Mouse (Mus musculus): Measurements from ENCODE around the gene Kbtbd4. TPM values are rescaled to one million over a fixed set of nuclear protein-coding genes. Genes with fewer than 3 reads are reported as not detected.
"Not testable (repeated sequence)": the region's sequence is repeated elsewhere in the genome, so short reads cannot be mapped to it uniquely, and the experiment has no call there.

Gene Kbtbd4
- total RNA-seq (2021), result 10 to 100 TPM; 32.5 to 43.0 TPM

DNA sequence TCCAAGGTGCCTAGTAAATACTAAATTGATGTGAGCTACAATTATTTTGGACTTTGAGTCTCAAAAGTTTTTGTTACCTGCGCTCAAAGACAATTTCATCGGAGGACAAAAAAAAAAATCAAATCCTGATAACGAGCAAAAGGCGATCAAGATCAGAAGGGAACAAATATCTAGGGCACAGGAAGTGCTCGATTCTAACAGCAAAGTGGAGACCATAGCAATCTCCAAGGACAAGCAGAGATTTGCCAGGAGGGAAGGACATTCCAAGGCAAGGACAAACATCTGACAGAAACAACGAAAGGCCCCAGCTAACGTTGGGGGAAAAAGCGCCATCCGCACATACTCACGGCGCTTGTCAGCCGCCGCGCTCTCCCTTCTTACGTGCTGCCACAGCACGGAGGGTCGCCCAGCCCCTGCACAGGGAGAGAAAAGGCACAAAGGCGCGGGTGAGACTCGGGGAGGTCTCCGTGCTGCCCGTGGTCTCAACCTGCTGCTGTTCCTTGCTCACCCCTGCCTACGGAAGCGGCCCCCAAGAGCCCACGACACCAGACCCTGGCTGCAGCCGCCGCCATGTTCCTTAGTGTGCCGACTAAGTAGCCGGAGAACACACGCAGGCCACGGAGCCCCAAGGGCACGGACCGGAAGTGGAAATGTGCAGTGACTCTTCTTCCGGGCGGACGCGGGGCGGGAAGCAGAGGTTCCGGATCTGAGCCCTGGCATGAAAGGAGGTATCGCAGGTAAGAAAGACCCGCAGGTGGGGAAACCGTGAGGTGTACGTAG, at the start of gene Kbtbd4, which contains the start of gene Ndufs3:
Gene Kbtbd4 (plus strand): TSS at position 665 of the 780 bp plus-strand sequence.
Gene Ndufs3 (minus strand): TSS at position 752 of the 780 bp plus-strand sequence.
- DNase-seq (ENCODE audit: extremely low spot score in 1 of 2, low spot score in 1 of 2), result peak; percentile 79

DNA sequence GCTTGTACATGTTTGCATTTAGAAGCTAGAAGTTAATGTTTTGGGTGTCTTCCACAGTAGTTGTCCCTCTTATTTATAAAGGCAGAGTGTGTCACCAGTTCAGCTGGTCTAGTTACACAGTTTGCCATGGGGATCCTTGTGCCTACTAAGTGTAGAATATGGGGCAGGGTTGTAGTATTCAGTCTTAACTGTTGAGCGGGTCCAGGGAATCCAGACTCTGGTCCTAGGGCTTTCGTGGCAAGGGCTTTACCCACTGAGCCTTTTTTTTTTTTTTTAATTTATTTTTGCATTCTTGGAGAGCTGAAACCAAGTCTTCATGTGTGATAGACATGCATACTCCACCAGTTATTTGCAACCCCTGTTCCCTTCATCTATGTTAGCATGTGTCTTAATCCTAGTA, 43.1 kb upstream of the Kbtbd4 start:
- DNase-seq (ENCODE audit: extremely low spot score in 1 of 2, low spot score in 1 of 2), result no peak

DNA sequence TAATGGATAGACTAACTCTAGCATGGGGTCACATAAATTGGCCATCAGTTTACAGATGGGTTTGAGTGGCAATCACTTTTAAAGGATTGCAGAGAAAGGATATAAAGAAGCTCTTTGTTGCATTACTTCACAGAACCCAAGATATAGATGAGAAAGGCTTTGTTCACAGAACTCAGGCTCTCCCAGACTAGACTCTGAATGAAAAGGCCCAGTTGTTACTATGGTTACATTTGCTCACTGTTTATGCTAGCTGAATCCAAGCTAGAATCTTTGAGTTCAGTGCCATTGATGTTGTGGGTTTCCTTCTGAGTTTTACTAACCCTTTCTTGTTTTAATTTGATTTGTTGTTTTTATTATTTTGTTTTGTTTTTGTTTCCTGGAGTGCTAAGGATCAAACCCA, 40.4 kb upstream of the Kbtbd4 start:
- DNase-seq (ENCODE audit: extremely low spot score in 1 of 2, low spot score in 1 of 2), result no peak

DNA sequence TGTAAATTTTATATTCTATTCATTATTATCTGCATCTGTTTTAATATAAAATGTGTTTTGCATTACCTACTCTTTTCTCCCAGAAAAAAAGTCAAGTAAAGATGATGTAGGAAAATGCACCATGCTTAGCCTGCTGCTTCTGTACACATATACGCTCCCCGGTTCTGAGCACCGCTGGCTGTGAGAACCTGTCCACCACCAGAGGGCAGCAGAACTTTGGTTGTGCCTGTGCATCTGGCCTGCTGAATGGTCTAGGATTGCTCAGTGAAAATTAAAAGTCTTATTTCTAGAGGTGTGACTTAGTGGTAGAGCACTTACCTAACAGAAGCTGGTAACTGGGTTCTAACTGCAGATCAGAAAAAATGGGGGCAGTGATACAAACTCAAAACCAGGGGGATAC, 38.0 kb upstream of the Kbtbd4 start:
- DNase-seq (ENCODE audit: extremely low spot score in 1 of 2, low spot score in 1 of 2), result peak; percentile 79 to 95

DNA sequence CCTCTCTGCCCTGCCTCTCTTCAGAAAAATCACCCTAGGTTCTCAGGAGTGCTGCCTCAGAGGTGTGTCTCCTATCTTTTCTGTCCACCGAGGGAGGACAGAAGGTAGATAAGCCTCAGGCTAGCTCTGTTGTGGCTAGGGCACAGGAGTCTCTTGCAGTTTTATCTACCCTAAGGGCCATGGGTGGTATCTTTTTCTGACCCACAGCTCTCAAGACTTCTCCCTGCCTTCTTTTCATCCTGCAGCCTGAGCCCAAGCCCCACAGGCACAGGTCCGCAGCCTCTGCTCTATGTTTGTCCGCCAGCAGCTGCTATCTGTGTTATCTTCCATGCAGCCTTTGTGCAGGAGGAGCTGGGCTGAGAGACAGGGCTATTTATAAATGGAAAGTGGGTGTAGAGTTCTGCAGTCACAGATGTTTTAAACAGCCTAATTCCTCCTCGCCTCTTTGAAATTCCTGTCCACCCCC, 34.4 kb upstream of the Kbtbd4 start:
- no peak for DNase-seq (ENCODE audit: extremely low spot score in 1 of 2, low spot score in 1 of 2)

DNA sequence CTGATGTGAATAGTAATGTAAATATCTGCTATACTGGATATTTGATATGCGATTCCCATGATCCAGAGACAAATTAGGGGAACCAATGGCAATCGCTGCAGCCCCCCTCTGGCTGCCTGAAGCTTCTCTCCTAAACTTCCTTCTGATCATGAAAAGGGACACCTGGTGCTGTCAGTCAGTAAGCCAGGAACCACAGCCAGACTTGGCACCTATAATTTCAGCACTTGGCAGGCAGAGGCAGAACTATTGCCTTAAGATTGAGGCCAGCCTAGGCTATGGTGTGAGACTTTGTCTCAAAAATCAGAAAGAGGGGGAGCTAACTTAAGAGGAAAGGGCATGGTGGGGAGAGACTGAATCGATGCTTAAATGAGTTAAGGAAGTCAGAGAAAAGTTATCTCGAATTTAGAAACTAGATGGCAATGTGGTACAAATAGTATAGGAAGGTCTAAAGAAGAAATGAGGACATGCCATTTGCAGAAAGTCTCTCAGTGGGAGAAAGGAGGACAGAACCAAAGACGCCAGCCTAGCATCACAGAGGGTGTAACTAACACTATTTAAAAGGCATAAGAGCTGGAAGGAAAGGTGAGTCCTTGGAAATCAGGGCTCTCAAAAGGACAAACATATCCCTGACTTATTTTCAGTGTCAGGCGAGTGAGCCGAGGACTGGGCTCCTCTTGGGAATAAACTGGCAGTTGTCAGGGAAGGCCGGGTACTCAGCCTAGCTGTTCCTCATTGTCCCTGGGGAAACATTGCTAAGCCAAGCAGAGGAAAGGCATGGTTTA, 33.2 kb upstream of the Kbtbd4 start:
- no peak for DNase-seq (ENCODE audit: extremely low spot score in 1 of 2, low spot score in 1 of 2)

DNA sequence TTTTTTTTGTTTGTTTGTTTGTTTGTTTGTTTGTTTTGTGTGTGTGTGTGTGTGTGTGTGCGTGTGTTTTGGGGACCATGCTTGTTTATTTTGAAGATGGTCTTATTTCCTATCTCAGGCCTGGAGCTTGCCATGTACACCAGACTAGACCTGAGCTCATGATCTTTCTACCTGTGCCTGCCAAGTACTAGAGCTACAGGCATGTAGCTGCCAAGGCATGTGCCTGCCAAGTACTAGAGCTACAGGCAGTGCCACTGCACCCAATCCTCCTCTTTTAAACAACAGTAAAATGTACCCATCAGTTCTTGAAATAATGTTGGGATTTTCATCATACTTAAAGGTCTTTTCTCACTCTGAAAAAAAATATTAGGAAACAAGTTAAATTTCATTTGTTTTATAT, 30.5 kb upstream of the Kbtbd4 start:
- no peak for DNase-seq (ENCODE audit: extremely low spot score in 1 of 2, low spot score in 1 of 2)

DNA sequence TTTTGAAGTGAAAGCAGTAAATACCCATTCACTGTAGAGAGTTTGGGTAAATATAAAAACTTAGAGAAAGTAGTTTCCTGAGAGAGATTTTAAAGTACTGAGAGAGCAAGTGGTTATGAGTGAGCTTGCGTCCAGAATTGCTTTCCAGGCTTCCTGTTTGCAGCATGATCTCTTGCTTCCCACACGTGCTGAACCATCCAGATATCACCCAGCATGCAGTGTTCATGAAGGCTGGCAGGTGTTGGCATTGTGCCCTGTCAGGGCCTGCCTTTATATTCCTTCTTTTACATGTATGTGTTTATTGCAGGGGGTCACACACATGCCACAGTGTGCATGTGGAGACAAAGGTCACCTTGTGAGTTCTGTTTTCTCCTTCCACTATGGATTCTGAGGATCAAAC, 29.3 kb upstream of the Kbtbd4 start:
- no peak for DNase-seq (ENCODE audit: extremely low spot score in 1 of 2, low spot score in 1 of 2)

DNA sequence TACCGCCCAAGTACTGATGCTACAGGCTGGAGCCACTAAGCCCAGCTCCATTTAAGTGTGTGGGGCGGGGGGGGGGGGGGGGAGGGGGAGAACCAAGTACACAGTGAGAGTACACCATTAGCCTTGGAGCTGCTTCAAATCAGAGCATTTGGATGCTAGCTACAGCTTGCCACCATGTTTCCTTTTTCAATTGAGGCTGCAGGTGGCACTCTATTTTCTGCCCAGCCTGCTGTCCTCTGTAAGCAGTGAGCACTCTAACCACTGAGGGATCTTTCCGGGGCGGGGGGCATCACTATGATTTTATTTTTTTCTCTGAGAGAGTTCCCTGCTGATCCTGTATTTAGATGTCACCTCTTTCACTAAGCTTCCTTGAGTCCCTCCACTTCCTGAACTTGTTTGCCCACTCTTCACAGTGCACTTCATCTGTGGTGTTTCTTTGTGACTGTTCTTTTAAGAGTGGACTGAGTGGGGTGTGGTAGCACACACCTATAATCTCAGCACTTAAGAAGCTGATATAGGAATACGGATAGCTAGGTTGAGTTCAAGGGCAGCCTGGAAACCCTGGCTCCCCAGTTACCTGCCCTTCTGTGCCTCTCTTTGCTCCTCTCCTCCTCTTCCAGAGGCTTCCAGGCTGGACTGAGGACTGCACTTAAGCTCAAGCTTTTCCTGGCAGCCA, 26.8 kb upstream of the Kbtbd4 start:
- no peak for DNase-seq (ENCODE audit: extremely low spot score in 1 of 2, low spot score in 1 of 2)

DNA sequence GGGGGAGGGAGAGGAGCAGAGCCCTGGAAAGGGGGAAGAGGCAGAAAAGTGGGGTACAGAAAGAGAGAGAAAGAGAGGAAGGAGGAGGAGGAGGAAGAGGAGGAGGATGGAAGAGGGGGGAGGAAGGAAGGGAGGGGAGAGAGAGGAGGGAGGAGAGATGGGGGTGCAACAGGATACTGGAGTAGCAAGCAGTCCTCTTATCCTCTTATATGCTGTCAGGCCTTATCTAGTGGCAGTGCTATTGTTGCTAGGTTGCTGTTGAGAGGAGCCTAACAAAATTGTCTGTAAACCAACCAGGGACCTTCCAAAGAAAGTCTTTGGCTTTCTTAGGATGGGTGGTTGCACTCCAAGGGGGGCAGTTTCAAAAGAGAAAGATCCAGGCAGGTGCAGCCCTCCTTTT, 25.1 kb upstream of the Kbtbd4 start:
- DNase-seq (ENCODE audit: extremely low spot score in 1 of 2, low spot score in 1 of 2), result no peak

DNA sequence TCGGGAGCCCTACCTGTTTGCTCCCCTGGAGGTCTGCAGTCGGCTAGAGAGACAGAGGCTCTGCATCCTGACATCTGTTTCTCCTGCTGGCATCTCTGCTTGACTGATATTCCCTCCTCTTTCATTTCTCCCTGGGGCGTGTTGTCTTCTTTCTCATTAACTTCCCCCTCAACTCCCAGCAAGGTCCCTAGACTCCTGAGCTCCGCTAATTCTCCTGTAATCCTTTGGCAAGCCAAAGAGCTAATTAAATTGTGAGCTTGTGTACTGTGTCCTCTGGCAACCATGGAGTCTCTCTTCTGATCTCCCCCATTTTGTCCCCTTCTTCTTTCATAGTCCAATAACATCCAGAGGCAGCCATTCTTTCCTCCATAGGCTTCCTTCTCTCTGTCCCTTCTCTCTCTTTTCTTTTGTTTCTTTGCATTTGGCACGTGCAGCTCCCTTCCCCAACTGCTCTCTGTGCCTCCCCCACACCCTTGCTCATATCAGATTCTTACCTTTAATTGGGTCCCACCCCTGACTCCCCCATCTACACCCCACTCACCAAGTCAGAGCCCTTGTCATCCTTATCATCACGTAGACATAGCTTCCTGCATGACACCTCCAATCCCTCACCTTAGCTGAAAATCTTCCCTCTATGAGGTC, 24.3 kb upstream of the Kbtbd4 start:
- DNase-seq (ENCODE audit: extremely low spot score in 1 of 2, low spot score in 1 of 2), result no peak

DNA sequence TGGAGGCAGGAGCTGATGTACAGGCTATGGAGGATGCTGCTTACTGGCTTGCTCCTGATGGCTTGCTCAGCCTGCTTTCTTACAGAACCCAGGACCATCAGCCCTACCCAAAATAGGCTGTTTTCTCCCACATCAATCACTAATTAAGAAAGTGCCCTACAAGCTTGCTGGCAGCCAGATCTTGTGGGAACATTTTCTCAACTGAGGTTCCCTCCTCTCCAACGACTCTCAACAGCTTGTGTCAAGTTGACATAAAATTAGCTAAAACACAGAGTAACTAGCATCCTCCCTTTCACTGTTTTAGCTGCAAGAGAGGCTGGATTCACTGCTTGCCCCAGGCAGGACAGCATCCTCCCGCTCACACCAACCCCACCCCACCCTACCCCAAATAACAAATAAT, 22.7 kb upstream of the Kbtbd4 start:
- no peak for DNase-seq (ENCODE audit: extremely low spot score in 1 of 2, low spot score in 1 of 2)

DNA sequence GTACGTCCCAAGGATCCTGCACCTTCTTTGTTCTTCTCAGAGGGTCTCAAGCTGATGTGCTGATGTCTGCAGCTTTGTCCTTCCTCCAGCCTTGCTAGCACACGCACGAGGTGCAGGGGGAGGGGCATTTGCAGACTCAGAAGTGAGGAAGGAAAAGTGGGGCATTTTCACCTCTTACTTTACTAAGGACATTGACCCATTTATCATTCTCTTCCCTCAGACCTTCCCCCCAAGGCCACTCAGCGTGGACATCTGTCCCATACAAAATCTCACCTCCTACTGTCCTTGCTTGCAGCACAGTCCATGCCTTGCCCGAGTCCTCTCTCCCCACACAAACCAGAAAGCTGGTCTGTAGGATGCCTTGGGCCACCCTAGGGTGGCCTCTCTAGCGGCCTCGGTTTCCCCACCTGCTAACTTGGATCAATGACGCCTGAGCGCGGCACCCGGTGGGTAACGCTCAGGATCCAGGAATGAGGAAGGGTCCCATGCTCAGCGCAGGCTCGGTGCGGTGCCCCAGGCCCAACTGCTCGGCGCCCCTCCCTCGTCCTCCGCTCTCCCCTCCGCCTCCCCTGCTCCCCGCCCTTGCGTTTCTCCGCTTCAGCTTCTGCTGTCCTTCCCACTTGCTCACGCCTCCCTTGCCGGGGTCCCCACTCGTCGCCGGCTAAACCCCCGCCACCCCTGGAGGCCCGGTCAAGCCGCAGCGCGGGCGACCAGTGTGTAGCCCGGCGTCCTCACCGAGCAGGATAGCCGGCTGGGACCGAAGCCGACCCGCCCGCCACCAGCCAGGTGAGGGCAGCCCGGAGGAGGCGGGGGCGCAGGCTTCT, 19.1 kb upstream of the Kbtbd4 start, which contains the start of gene C1qtnf4:
Gene C1qtnf4 (plus strand): TSS at position 643 of the 824 bp plus-strand sequence.
- peak; percentile 44 to 60 for DNase-seq (ENCODE audit: extremely low spot score in 1 of 2, low spot score in 1 of 2)

DNA sequence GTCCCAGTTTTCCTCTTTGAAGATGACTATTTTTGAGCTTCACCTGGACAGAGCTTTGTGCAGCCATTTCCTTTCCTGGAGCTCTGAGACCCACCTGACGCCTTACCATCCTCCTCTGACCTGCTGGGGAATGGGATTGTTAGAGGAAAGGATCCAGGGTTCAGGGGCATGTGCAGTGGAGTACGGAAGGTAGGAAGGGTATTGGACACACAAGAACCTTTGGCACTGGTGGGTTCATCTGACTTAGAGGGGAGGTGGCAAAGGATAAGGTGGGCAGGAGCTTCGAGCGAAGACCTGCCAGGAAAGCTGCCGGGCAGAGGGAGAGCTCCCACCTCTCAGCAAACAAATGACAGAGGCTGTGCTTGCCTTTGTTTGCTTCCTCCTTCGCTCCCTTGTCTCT, 18.1 kb upstream of the Kbtbd4 start:
- no peak for DNase-seq (ENCODE audit: extremely low spot score in 1 of 2, low spot score in 1 of 2)

DNA sequence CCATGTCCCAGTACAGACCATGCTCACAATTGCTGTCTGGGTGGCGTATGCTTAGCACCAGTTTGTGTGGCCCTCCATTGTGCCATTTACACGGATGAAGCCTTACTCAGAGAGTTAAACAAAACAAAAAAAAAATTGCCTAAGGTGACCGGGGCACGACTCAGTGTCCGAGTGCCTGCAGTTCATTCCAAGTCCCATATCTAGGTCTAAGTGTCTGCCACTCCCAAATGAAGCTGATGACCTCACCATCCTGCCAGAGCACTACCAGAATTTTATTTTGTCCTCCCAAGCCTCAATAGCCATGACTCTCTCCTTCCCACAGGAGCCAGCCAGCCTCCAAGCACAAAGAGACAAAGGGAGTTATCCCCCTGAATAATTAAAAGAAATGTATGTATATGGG, 16.9 kb upstream of the Kbtbd4 start:
- DNase-seq (ENCODE audit: extremely low spot score in 1 of 2, low spot score in 1 of 2), result no peak

DNA sequence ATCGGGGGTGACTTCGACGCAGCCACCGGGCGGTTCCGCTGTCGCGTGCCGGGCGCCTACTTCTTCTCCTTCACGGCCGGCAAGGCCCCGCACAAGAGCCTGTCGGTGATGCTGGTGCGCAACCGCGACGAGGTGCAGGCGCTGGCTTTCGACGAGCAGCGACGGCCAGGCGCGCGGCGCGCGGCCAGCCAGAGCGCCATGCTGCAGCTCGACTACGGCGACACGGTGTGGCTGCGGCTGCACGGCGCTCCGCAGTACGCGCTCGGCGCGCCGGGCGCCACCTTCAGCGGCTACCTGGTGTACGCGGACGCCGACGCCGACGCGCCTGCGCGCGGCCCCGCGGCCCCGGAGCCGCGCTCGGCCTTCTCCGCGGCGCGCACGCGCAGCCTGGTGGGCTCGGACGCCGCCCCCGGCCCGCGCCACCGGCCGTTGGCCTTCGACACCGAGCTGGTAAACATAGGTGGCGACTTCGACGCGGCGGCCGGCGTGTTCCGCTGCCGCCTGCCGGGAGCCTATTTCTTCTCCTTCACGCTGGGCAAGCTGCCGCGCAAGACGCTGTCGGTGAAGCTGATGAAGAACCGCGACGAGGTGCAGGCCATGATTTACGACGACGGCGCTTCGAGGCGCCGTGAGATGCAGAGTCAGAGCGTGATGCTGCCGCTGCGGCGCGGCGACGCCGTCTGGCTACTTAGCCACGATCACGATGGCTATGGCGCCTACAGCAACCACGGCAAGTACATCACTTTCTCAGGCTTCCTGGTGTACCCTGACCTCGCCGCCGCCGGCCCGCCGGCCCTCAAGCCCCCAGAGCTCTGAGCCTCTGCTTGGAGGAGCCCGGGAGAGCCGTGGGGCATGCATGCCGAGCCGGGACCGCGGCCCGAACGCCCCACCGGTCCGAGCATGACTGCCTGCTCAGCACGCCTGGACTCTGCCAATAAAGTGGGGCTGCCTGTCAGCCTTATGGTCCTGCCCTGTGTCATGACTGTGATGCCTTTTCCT, 14.7 kb upstream of the Kbtbd4 start:
- DNase-seq (ENCODE audit: extremely low spot score in 1 of 2, low spot score in 1 of 2), result no peak

DNA sequence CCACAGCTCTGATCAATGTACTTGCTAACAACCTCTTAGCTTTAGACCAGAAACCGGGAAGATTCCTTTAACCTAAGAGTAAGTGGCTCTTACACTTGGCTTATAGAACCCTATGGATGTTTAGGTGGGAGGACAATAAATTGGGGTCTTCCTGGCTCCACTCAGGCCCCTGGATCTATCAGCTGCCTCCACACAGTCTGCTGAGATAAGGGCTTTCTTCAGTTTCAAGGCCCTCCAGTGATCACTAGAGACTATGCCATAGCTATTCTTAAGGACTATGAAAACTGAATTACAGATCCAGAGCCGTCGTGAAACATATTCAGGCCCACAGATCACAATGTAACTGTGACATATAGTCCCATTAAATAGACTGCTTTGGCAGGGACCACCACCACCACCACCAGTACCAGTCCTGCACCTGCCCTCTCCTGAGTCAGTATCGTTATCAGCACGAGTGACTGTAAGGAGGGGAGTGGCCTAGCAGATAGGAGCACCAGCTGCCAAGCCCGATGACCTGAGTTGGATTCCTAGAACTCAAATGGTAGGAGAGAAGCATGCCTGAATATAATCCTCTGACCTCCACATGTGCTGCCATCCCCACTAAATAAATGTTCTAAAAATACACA, 10.8 kb upstream of the Kbtbd4 start:
- DNase-seq (ENCODE audit: extremely low spot score in 1 of 2, low spot score in 1 of 2), result no peak

DNA sequence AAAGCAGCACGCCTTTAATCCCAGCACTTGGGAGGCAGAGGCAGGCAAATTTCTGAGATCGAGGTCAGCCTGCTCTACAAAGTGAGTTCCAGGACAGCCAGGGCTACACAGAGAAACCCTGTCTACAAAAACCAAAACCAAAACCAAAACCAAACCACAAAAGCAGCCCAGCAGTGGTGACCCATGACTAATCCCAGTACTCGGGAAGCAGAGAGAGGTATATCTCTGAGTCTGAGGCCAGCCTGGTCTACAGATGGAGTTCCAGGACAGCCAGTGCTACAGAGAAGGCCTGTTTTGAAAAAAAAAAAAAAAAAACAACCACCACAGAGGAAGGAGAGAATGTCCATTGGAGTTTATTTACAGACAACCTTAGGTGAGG, 10.3 kb upstream of the Kbtbd4 start:
- DNase-seq (ENCODE audit: extremely low spot score in 1 of 2, low spot score in 1 of 2), result not testable (repeated sequence)

Measured in layer of hippocampus, postnatal 25 days (tissue).